Comparison of ENCODE assay signal across 7 mouse cellular contexts in genomic region chr9:44483041-44483509, GRCm38 (mm10). TPM values are rescaled to one million over a fixed set of nuclear protein-coding genes. Genes with fewer than 3 reads are reported as not detected.
DNase-seq lines count a peak whose midpoint lies in the region; ATAC-seq and TF ChIP-seq lines count a peak whose summit lies in the region.

No protein-coding gene starts in this region.

- TF ChIP-seq CTCF in hindbrain, postnatal 0 days (IDR thresholded peaks at IDR 0.05; ENCODE audit: low read depth): no peak

- H3K27me3 ChIP-seq in megakaryocyte, embryonic 14.5 days (replicated peaks): peaks cover 31% of the 10 kb centered on the region
- no peaks in the 10 kb centered on the region for H3K27me3 ChIP-seq in embryonic facial prominence, embryonic 15.5 days
- no peaks in the 10 kb centered on the region for H3K27me3 ChIP-seq in hindbrain, postnatal 0 days (ENCODE audit: insufficient read depth, low read length)

- peak overlapping the region; percentile 83 for H3K4me2 ChIP-seq in embryonic facial prominence, embryonic 15.5 days (replicated peaks)
- peak overlapping the region; percentile 88 for H3K4me2 ChIP-seq in hindbrain, postnatal 0 days (ENCODE audit: low read depth, low read length)

- 0% methylated on average over 29 of the region's 39 CpGs for WGBS in embryonic facial prominence, embryonic 15.5 days
- under 1% methylated on average over 29 of the region's 39 CpGs for WGBS in hindbrain, postnatal 0 days
- under 1% methylated on average over 36 of the region's 39 CpGs for whole genome bisulfite sequencing in macrophage (ENCODE audit: missing documents)

- peak overlapping the region; percentile 95 for H3K4me3 ChIP-seq in megakaryocyte, embryonic 14.5 days (replicated peaks)
- peak overlapping the region; percentile 97 for H3K4me3 ChIP-seq in embryonic facial prominence, embryonic 15.5 days (replicated peaks)
- H3K4me3 ChIP-seq in hindbrain, postnatal 0 days (ENCODE audit: low read length): peak overlapping the region; percentile 87
- peak overlapping the region; percentile 60 for H3K4me3 ChIP-seq in macrophage (ENCODE audit: inconsistent target)

- H3K27ac ChIP-seq in embryonic facial prominence, embryonic 15.5 days (replicated peaks): peak overlapping the region; percentile 96
- H3K27ac ChIP-seq in hindbrain, postnatal 0 days: peak overlapping the region; percentile 95
- peak overlapping the region; percentile 17; the same call in 1 of the 2 replicates for H3K27ac ChIP-seq in macrophage

- ATAC-seq in megakaryocyte, adult 5-6 weeks (ENCODE audit: poor library complexity, severe bottlenecking): no peak
- ATAC-seq in embryonic facial prominence, embryonic 15.5 days (ENCODE audit: insufficient number of reproducible peaks, low FRiP score, low TSS enrichment, low read depth): no peak
- no peak for ATAC-seq in hindbrain, postnatal 0 days

- no peaks in the 10 kb centered on the region for H3K36me3 ChIP-seq in megakaryocyte, embryonic 14.5 days (replicated peaks; ENCODE audit: low read length)
- no peaks in the 10 kb centered on the region for H3K36me3 ChIP-seq in embryonic facial prominence, embryonic 15.5 days
- no peaks in the 10 kb centered on the region for H3K36me3 ChIP-seq in hindbrain, postnatal 0 days (ENCODE audit: insufficient read depth, low read length)
- no peaks in the 10 kb centered on the region for H3K36me3 ChIP-seq in macrophage (ENCODE audit: inconsistent target)

- DNase-seq in hindbrain, postnatal 0 days (ENCODE audit: low spot score): no peak
- DNase-seq in thymus, postnatal 25 days: peak; percentile 58
- DNase-seq in adrenal gland, postnatal 25 days: no peak

- H3K4me1 ChIP-seq in megakaryocyte, embryonic 14.5 days: peaks cover 85% of the 10 kb centered on the region
- H3K4me1 ChIP-seq in embryonic facial prominence, embryonic 15.5 days: peaks cover 59% of the 10 kb centered on the region
- peaks cover 44% of the 10 kb centered on the region for H3K4me1 ChIP-seq in hindbrain, postnatal 0 days (ENCODE audit: insufficient read depth, low read length)

- H3K9ac ChIP-seq in embryonic facial prominence, embryonic 15.5 days: peak overlapping the region; percentile 99
- peak overlapping the region; percentile 98 for H3K9ac ChIP-seq in hindbrain, postnatal 0 days (replicated peaks; ENCODE audit: low read length)

- peaks cover 6% of the 10 kb centered on the region; the same call in 1 of the 2 replicates for H3K79me2 ChIP-seq in macrophage (ENCODE audit: inconsistent target)

- no peaks in the 10 kb centered on the region for H3K9me3 ChIP-seq in megakaryocyte, embryonic 14.5 days
- no peaks in the 10 kb centered on the region for H3K9me3 ChIP-seq in embryonic facial prominence, embryonic 15.5 days (replicated peaks)
- no peaks in the 10 kb centered on the region for H3K9me3 ChIP-seq in hindbrain, postnatal 0 days (ENCODE audit: low read length)

RNA-seq across cellular contexts. Expression of gene Bcl9l, which starts 0.5 kb away (rescaled TPM):
- polyA plus RNA-seq in megakaryocyte, embryonic 14.5 days (2012; ENCODE audit: insufficient read depth, low replicate concordance): 11.6 and 16.1 TPM in 2 replicates
- total RNA-seq in megakaryocyte, adult 5-6 weeks (2015): 6.0 TPM in 2 replicates
- total RNA-seq in megakaryocyte, adult 5-6 weeks (2017): 2.6 and 3.0 TPM in 2 replicates
- 21.2 and 21.8 TPM in 2 replicates for polyA plus RNA-seq in embryonic facial prominence, embryonic 15.5 days (2015; fragmentation: Nextera tagmentation; extraction: Ambion mirVana)
- total RNA-seq in hindbrain, postnatal 0 days (2014; rRNA removed): 32.7 and 44.5 TPM in 2 replicates
- 7.8 and 8.4 TPM in 2 replicates for polyA plus RNA-seq in hindbrain, postnatal 0 days (2015; fragmentation: Nextera tagmentation; extraction: Ambion mirVana)
- 10 to 100 TPM in 16 of 26 experiments, 1 to 10 TPM in 8, under 1 TPM in 2; 0.56 to 30.1 (median 12.5) TPM for total RNA-seq in macrophage (2018; cell fraction: chromatin; rRNA removed)
- 10 to 100 TPM in 11 of 26 experiments, 1 to 10 TPM in 15; 3.7 to 16.4 (median 9.2) TPM for total RNA-seq in macrophage (2018; cell fraction: cytosol; rRNA removed)
- total RNA-seq in macrophage (2018; cell fraction: nucleus; rRNA removed): 10 to 100 TPM in 16 of 26 experiments, 1 to 10 TPM in 10; 3.5 to 23.9 (median 13.3) TPM
- polyA plus RNA-seq in macrophage (2018): 5.3 to 6.6 TPM (median 6.0 TPM) in 3 replicates
- 56.0 and 82.0 TPM in 2 replicates for total RNA-seq in adrenal gland, postnatal 25 days (2021)

RNA-seq across cellular contexts. Expression of gene Upk2, which starts 28.3 kb away (rescaled TPM):
- polyA plus RNA-seq in megakaryocyte, embryonic 14.5 days (2012; ENCODE audit: insufficient read depth, low replicate concordance): not detected in 2 replicates
- not detected in 2 replicates for total RNA-seq in megakaryocyte, adult 5-6 weeks (2015)
- total RNA-seq in megakaryocyte, adult 5-6 weeks (2017): not detected in 2 replicates
- 2.1 and 3.3 TPM in 2 replicates for polyA plus RNA-seq in embryonic facial prominence, embryonic 15.5 days (2015; fragmentation: Nextera tagmentation; extraction: Ambion mirVana)
- total RNA-seq in hindbrain, postnatal 0 days (2014; rRNA removed): not detected in 2 replicates
- not detected in 2 replicates for polyA plus RNA-seq in hindbrain, postnatal 0 days (2015; fragmentation: Nextera tagmentation; extraction: Ambion mirVana)
- not detected for total RNA-seq in macrophage (2018; cell fraction: chromatin; rRNA removed)
- total RNA-seq in macrophage (2018; cell fraction: cytosol; rRNA removed): not detected
- total RNA-seq in macrophage (2018; cell fraction: nucleus; rRNA removed): not detected
- not detected in 3 replicates for polyA plus RNA-seq in macrophage (2018)
- not detected in 2 replicates for total RNA-seq in adrenal gland, postnatal 25 days (2021)

RNA-seq across cellular contexts. Expression of gene Foxr1, which starts 42.1 kb away (rescaled TPM):
- not detected in 2 replicates for polyA plus RNA-seq in megakaryocyte, embryonic 14.5 days (2012; ENCODE audit: insufficient read depth, low replicate concordance)
- not detected in 2 replicates for total RNA-seq in megakaryocyte, adult 5-6 weeks (2015)
- not detected in 2 replicates for total RNA-seq in megakaryocyte, adult 5-6 weeks (2017)
- polyA plus RNA-seq in embryonic facial prominence, embryonic 15.5 days (2015; fragmentation: Nextera tagmentation; extraction: Ambion mirVana): not detected in 2 replicates
- total RNA-seq in hindbrain, postnatal 0 days (2014; rRNA removed): not detected in 2 replicates
- not detected in 2 replicates for polyA plus RNA-seq in hindbrain, postnatal 0 days (2015; fragmentation: Nextera tagmentation; extraction: Ambion mirVana)
- total RNA-seq in macrophage (2018; cell fraction: chromatin; rRNA removed): not detected
- total RNA-seq in macrophage (2018; cell fraction: cytosol; rRNA removed): not detected
- not detected for total RNA-seq in macrophage (2018; cell fraction: nucleus; rRNA removed)
- not detected in 3 replicates for polyA plus RNA-seq in macrophage (2018)
- not detected in 2 replicates for total RNA-seq in adrenal gland, postnatal 25 days (2021)

Comparison
In these comparisons a context has a peak if more than half of its experiments do, and no peak if none do; other contexts are left out.
1. H3K27ac ChIP-seq: peak in every context shown above with its lines; median percentile 96 in embryonic facial prominence, embryonic 15.5 days; 95 in hindbrain, postnatal 0 days; 17 in macrophage.